Comparison of ENCODE assay signal across 23 mouse cellular contexts in the genomic region with DNA sequence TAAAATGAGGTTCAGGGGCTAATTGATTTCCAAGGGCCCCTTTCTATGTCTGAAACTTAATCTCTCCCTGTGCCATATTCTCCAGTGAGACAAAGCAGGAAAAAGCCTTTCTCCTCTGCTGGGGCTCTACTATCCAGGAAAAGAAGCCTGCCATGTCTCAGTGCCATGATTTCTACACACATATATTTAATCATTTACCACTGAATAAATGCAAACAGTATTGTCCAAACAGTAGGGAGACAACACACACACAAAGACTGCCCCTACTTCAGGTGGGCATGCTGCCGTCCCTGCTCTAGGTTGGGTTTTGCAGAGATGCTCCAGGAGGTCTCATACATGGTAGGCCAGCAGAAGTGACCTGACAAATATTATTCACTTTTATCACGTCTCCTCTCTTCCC. TPM values are rescaled to one million over a fixed set of nuclear protein-coding genes. Genes with fewer than 3 reads are reported as not detected.
DNase-seq lines count a peak whose midpoint lies in the region; ATAC-seq and TF ChIP-seq lines count a peak whose summit lies in the region.
"Had no signal": no experiment of that assay in that cellular context is flagged by ENCODE, and none has a peak within 500 bp of the region (broad histone marks: within the 10 kb centered on the region; RNA-seq: fewer than 3 reads in every experiment).

No protein-coding gene starts in this region.

- H3K27me3 ChIP-seq in hindbrain, embryonic 15.5 days: no peaks in the 10 kb centered on the region
- no peaks in the 10 kb centered on the region for H3K27me3 ChIP-seq in hindbrain, postnatal 0 days (ENCODE audit: insufficient read depth, low read length)
- H3K27me3 ChIP-seq in liver, postnatal 0 days (ENCODE audit: insufficient read depth, low read length): no peaks in the 10 kb centered on the region
- H3K27me3 ChIP-seq in liver, embryonic 12.5 days (replicated peaks): no peaks in the 10 kb centered on the region
- no peaks in the 10 kb centered on the region for H3K27me3 ChIP-seq in midbrain, embryonic 16.5 days (ENCODE audit: control insufficient read depth, insufficient read depth, low read depth, low read length)
- no peaks in the 10 kb centered on the region for H3K27me3 ChIP-seq in midbrain, postnatal 0 days (ENCODE audit: insufficient read depth, low read length)
- H3K27me3 ChIP-seq: embryonic facial prominence, embryonic 13.5 days; embryonic facial prominence, embryonic 15.5 days; forebrain, embryonic 12.5 days had no signal

- ATAC-seq in hindbrain, embryonic 15.5 days (ENCODE audit: low FRiP score, low read depth): no peak
- ATAC-seq in hindbrain, postnatal 0 days: no peak
- ATAC-seq in liver, postnatal 0 days: peak; percentile 72
- ATAC-seq in liver, embryonic 12.5 days: no peak
- ATAC-seq in midbrain, embryonic 16.5 days: no peak
- ATAC-seq in midbrain, postnatal 0 days (ENCODE audit: low FRiP score): no peak
- ATAC-seq: forebrain, embryonic 14.5 days had no signal

- H3K4me3 ChIP-seq in hindbrain, embryonic 15.5 days: no peak overlapping the region
- H3K4me3 ChIP-seq in hindbrain, postnatal 0 days (ENCODE audit: low read length): no peak overlapping the region
- H3K4me3 ChIP-seq in liver, postnatal 0 days (ENCODE audit: low read depth, low read length): no peak overlapping the region
- no peak overlapping the region for H3K4me3 ChIP-seq in liver, embryonic 12.5 days
- H3K4me3 ChIP-seq in midbrain, embryonic 16.5 days (ENCODE audit: low read depth, low read length): no peak overlapping the region
- no peak overlapping the region for H3K4me3 ChIP-seq in midbrain, postnatal 0 days (ENCODE audit: low read depth, low read length)
- H3K4me3 ChIP-seq: embryonic facial prominence, embryonic 13.5 days; embryonic facial prominence, embryonic 15.5 days; erythroblast, embryonic 14.5 days; forebrain, embryonic 10.5 days; forebrain, embryonic 12.5 days had no signal

- DNase-seq in hindbrain, postnatal 0 days (ENCODE audit: low spot score): no peak
- DNase-seq in liver, postnatal 0 days: no peak
- DNase-seq in midbrain, postnatal 0 days (ENCODE audit: low spot score): no peak
- DNase-seq: adrenal gland, adult 2 months; adrenal gland, postnatal 10 days; adrenal gland, postnatal 25 days; cerebellum, adult 11 months; cerebellum, adult 18-20 months; cerebellum, adult 8-10 months; cerebellum, adult 9-11 months; cerebellum, postnatal 36 days; embryo, embryonic 11 days had no signal

- TF ChIP-seq EP300 in liver, postnatal 0 days (IDR thresholded peaks at IDR 0.05; ENCODE audit: low read depth): no peak

- H3K4me1 ChIP-seq in hindbrain, embryonic 15.5 days (replicated peaks): peaks cover 25% of the 10 kb centered on the region
- H3K4me1 ChIP-seq in hindbrain, postnatal 0 days (ENCODE audit: insufficient read depth, low read length): 0 out of 2 replicates have a peak, but pooled peaks cover 16% of the 10 kb centered on the region
- peaks cover 4% of the 10 kb centered on the region; the same call in 1 of the 2 replicates for H3K4me1 ChIP-seq in liver, postnatal 0 days (ENCODE audit: insufficient read depth)
- H3K4me1 ChIP-seq in liver, embryonic 12.5 days: peaks cover 3% of the 10 kb centered on the region; the same call in 1 of the 2 replicates
- H3K4me1 ChIP-seq in midbrain, embryonic 16.5 days (ENCODE audit: control insufficient read depth, insufficient read depth, low read length): peaks cover 16% of the 10 kb centered on the region; the same call in 1 of the 2 replicates
- H3K4me1 ChIP-seq in midbrain, postnatal 0 days (ENCODE audit: insufficient read depth, low read length): 0 out of 2 replicates have a peak, but pooled peaks cover 3% of the 10 kb centered on the region
- H3K4me1 ChIP-seq: embryonic facial prominence, embryonic 15.5 days had no signal

- H3K9ac ChIP-seq in hindbrain, embryonic 15.5 days: no peak overlapping the region
- no peak overlapping the region for H3K9ac ChIP-seq in hindbrain, postnatal 0 days (replicated peaks; ENCODE audit: low read length)
- H3K9ac ChIP-seq in liver, postnatal 0 days (replicated peaks): no peak overlapping the region
- no peak overlapping the region for H3K9ac ChIP-seq in liver, embryonic 12.5 days
- no peak overlapping the region for H3K9ac ChIP-seq in midbrain, embryonic 16.5 days (ENCODE audit: low read depth, low read length)
- H3K9ac ChIP-seq in midbrain, postnatal 0 days (replicated peaks; ENCODE audit: low read length, poor library complexity, severe bottlenecking): no peak overlapping the region
- H3K9ac ChIP-seq: embryonic facial prominence, embryonic 13.5 days; embryonic facial prominence, embryonic 15.5 days; forebrain, embryonic 12.5 days had no signal

- H3K36me3 ChIP-seq in hindbrain, embryonic 15.5 days: no peaks in the 10 kb centered on the region
- H3K36me3 ChIP-seq in hindbrain, postnatal 0 days (ENCODE audit: insufficient read depth, low read length): no peaks in the 10 kb centered on the region
- H3K36me3 ChIP-seq in liver, postnatal 0 days (replicated peaks; ENCODE audit: insufficient read depth, low read length): no peaks in the 10 kb centered on the region
- no peaks in the 10 kb centered on the region for H3K36me3 ChIP-seq in liver, embryonic 12.5 days
- no peaks in the 10 kb centered on the region for H3K36me3 ChIP-seq in midbrain, embryonic 16.5 days (ENCODE audit: control insufficient read depth, insufficient read depth, low read length)
- no peaks in the 10 kb centered on the region for H3K36me3 ChIP-seq in midbrain, postnatal 0 days (ENCODE audit: insufficient read depth, low read length)
- H3K36me3 ChIP-seq: embryonic facial prominence, embryonic 13.5 days; embryonic facial prominence, embryonic 15.5 days; forebrain, embryonic 10.5 days; forebrain, embryonic 12.5 days had no signal

- TF ChIP-seq CTCF in hindbrain, postnatal 0 days (IDR thresholded peaks at IDR 0.05; ENCODE audit: low read depth): no peak
- TF ChIP-seq CTCF in liver, postnatal 0 days (IDR thresholded peaks at IDR 0.05; ENCODE audit: low read depth): no peak
- TF ChIP-seq CTCF in midbrain, postnatal 0 days (IDR thresholded peaks at IDR 0.05): no peak

- no peaks in the 10 kb centered on the region for H3K9me3 ChIP-seq in hindbrain, embryonic 15.5 days
- H3K9me3 ChIP-seq in hindbrain, postnatal 0 days (ENCODE audit: low read length): no peaks in the 10 kb centered on the region
- no peaks in the 10 kb centered on the region for H3K9me3 ChIP-seq in liver, postnatal 0 days (ENCODE audit: low read length)
- H3K9me3 ChIP-seq in liver, embryonic 12.5 days (replicated peaks): no peaks in the 10 kb centered on the region
- H3K9me3 ChIP-seq in midbrain, embryonic 16.5 days (replicated peaks; ENCODE audit: control insufficient read depth, low read length, poor library complexity, severe bottlenecking): no peaks in the 10 kb centered on the region; the same call in 1 of the 2 replicates
- no peaks in the 10 kb centered on the region for H3K9me3 ChIP-seq in midbrain, postnatal 0 days (ENCODE audit: low read length)
- H3K9me3 ChIP-seq: embryonic facial prominence, embryonic 13.5 days; embryonic facial prominence, embryonic 15.5 days; forebrain, embryonic 10.5 days; forebrain, embryonic 12.5 days had no signal

- WGBS in hindbrain, embryonic 15.5 days: 72% methylated on average over 2 of the region's 2 CpGs
- 54% methylated on average over 2 of the region's 2 CpGs for WGBS in hindbrain, postnatal 0 days
- 57% methylated on average over 2 of the region's 2 CpGs for WGBS in liver, postnatal 0 days (ENCODE audit: insufficient replicate concordance)
- WGBS in liver, embryonic 12.5 days (ENCODE audit: insufficient replicate concordance): 43% methylated on average over 2 of the region's 2 CpGs
- 57% methylated on average over 2 of the region's 2 CpGs for WGBS in midbrain, embryonic 16.5 days
- WGBS in midbrain, postnatal 0 days: 64% methylated on average over 2 of the region's 2 CpGs

- peak overlapping the region; percentile 27; the same call in 1 of the 2 replicates for H3K27ac ChIP-seq in hindbrain, embryonic 15.5 days (replicated peaks)
- no peak overlapping the region for H3K27ac ChIP-seq in hindbrain, postnatal 0 days
- H3K27ac ChIP-seq in liver, postnatal 0 days (ENCODE audit: low read depth): no peak overlapping the region
- no peak overlapping the region for H3K27ac ChIP-seq in liver, embryonic 12.5 days
- H3K27ac ChIP-seq in midbrain, embryonic 16.5 days (ENCODE audit: low read length): 0 out of 2 replicates have a peak overlapping the region, but pooled peaks have one; percentile 5
- no peak overlapping the region for H3K27ac ChIP-seq in midbrain, postnatal 0 days (ENCODE audit: low read depth, low read length)
- H3K27ac ChIP-seq: embryonic facial prominence, embryonic 13.5 days; embryonic facial prominence, embryonic 15.5 days; forebrain, embryonic 10.5 days; forebrain, embryonic 12.5 days had no signal

- no peak overlapping the region for H3K4me2 ChIP-seq in hindbrain, embryonic 15.5 days
- H3K4me2 ChIP-seq in hindbrain, postnatal 0 days (ENCODE audit: low read depth, low read length): no peak overlapping the region
- H3K4me2 ChIP-seq in liver, postnatal 0 days (ENCODE audit: low read depth, low read length): no peak overlapping the region
- no peak overlapping the region for H3K4me2 ChIP-seq in liver, embryonic 12.5 days
- no peak overlapping the region for H3K4me2 ChIP-seq in midbrain, embryonic 16.5 days (ENCODE audit: low read length)
- no peak overlapping the region for H3K4me2 ChIP-seq in midbrain, postnatal 0 days (ENCODE audit: low read depth, low read length, poor library complexity, severe bottlenecking)
- H3K4me2 ChIP-seq: embryonic facial prominence, embryonic 13.5 days; embryonic facial prominence, embryonic 15.5 days; forebrain, embryonic 12.5 days had no signal

RNA-seq across cellular contexts. Expression of a gene that starts 53.0 kb away (rescaled TPM):
- polyA plus RNA-seq in hindbrain, embryonic 15.5 days (2015; fragmentation: Nextera tagmentation; extraction: Ambion mirVana): 43.8 and 52.7 TPM in 2 replicates
- total RNA-seq in hindbrain, postnatal 0 days (2014; rRNA removed): 78.9 and 90.5 TPM in 2 replicates
- 32.5 and 33.1 TPM in 2 replicates for polyA plus RNA-seq in hindbrain, postnatal 0 days (2015; fragmentation: Nextera tagmentation; extraction: Ambion mirVana)
- 0.13 and 0.14 TPM in 2 replicates for polyA plus RNA-seq in liver, postnatal 0 days (2015; fragmentation: Nextera tagmentation; extraction: Ambion mirVana)
- 0.23 and 0.25 TPM in 2 replicates for polyA plus RNA-seq in liver, embryonic 12.5 days (2016; fragmentation: Nextera tagmentation; extraction: Ambion mirVana)
- polyA plus RNA-seq in midbrain, embryonic 16.5 days (2015; fragmentation: Nextera tagmentation; extraction: Ambion mirVana): 8.8 and 10.2 TPM in 2 replicates
- total RNA-seq in midbrain, postnatal 0 days (2014; rRNA removed): 19.7 and 36.7 TPM in 2 replicates
- 6.4 and 6.7 TPM in 2 replicates for polyA plus RNA-seq in midbrain, postnatal 0 days (2015; fragmentation: Nextera tagmentation; extraction: Ambion mirVana)
- total RNA-seq: common myeloid progenitor, adult 5-6 weeks; MEL had no signal
- polyA plus RNA-seq: erythroblast, embryonic 14.5 days had no signal

Comparison
In these comparisons a context has a peak if more than half of its experiments do, and no peak if none do; other contexts are left out.
1. H3K27ac ChIP-seq: peak in hindbrain, embryonic 15.5 days (single experiment) and midbrain, embryonic 16.5 days (single experiment); none in hindbrain, postnatal 0 days (single experiment), liver, postnatal 0 days (single experiment), liver, embryonic 12.5 days (single experiment) and midbrain, postnatal 0 days (single experiment).